Comparison of ENCODE assay signal across 21 mouse cellular contexts in the genomic region with DNA sequence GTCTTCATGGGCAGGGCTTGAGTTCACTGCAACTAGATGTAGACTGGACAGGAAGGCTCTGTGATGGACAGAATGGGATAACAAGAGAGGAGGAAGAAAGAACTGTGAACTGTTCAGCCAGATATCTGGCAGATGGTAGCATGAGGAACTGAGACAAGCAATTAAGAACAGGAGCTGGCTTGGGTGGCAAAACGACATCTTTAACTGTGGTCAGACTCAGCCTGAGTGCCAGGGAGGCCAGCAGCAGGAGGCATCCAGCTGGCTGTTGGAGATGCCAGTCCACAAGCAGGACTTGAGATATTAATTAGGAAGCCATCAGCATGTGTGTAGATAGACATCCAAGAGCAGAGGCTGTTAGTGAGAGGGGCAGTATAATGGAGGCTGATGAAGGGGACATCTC.
DNase-seq lines count a peak whose midpoint lies in the region; ATAC-seq and TF ChIP-seq lines count a peak whose summit lies in the region.
"Had no signal": no experiment of that assay in that cellular context is flagged by ENCODE, and none has a peak within 500 bp of the region (broad histone marks: within the 10 kb centered on the region; RNA-seq: fewer than 3 reads in every experiment).

No protein-coding gene starts in this region.

- no peak for TF ChIP-seq POLR2A in brain, embryonic 14.5 days (IDR thresholded peaks at IDR 0.05; ENCODE audit: borderline replicate concordance, extremely low read depth, insufficient read depth, insufficient read length, poor library complexity, severe bottlenecking)

- TF ChIP-seq CTCF in brain, embryonic 14.5 days (IDR thresholded peaks at IDR 0.05; ENCODE audit: borderline replicate concordance, extremely low read depth, insufficient read depth, insufficient read length), result no peak

- intact Hi-C loops in left cerebral cortex, postnatal 4 days (cut with DNase I), result no loop called here
- intact Hi-C loops in heart, postnatal 10 days (cut with DNase I), result no loop called here

- DNase-seq in left cerebral cortex, postnatal 4 days, result peak; percentile 80
- no peak for DNase-seq in left cerebral cortex, adult 8-10 months (ENCODE audit: low spot score in 2 of 2)
- DNase-seq in brain, embryonic 14.5 days (ENCODE audit: low read depth), result peak; percentile 36
- DNase-seq in cerebellum, adult 9-11 months, result peak; percentile 16
- DNase-seq in lung, postnatal 36 days, result no peak
- DNase-seq in heart, postnatal 10 days, result no peak
- DNase-seq: adrenal gland, adult 8-10 months; embryo, embryonic 11 days; gastrocnemius, postnatal 14 days; heart, adult 2 months; heart, postnatal 14 days; kidney, adult 9 months; kidney, postnatal 10 days; lung, postnatal 4 days; right cerebral cortex, postnatal 25 days; thymus, postnatal 14 days had no signal

- no peak for ATAC-seq in activated CD4-positive, CD25-positive, alpha-beta regulatory T cell, adult 4 months
- ATAC-seq: CD4-positive, CD25-positive, alpha-beta regulatory T cell, adult 4 months; forebrain, embryonic 14.5 days; intestine, postnatal 0 days; midbrain, embryonic 15.5 days had no signal

Comparison
In these comparisons a context has a peak if more than half of its experiments do, and no peak if none do; other contexts are left out.
1. DNase-seq: peak in left cerebral cortex, postnatal 4 days (single experiment), brain, embryonic 14.5 days (single experiment) and cerebellum, adult 9-11 months (single experiment); none in left cerebral cortex, adult 8-10 months (0 of 2), lung, postnatal 36 days (single experiment) and heart, postnatal 10 days (0 of 2).